Mouse (Mus musculus): ENCODE measurements around the gene Pard6a.

Gene Pard6a

GRCm38 (mm10) chr8:105698734-105699133, 2.2 kb upstream of the Pard6a start:
- in situ Hi-C loops (cut with MboI; ENCODE audit: low pct_unique_long_range_greater_than_20kb in 1 of 2, low sequenced_read_pairs in 2 of 2, unreplicated experiment in 1 of 2): no loop called here

DNA sequence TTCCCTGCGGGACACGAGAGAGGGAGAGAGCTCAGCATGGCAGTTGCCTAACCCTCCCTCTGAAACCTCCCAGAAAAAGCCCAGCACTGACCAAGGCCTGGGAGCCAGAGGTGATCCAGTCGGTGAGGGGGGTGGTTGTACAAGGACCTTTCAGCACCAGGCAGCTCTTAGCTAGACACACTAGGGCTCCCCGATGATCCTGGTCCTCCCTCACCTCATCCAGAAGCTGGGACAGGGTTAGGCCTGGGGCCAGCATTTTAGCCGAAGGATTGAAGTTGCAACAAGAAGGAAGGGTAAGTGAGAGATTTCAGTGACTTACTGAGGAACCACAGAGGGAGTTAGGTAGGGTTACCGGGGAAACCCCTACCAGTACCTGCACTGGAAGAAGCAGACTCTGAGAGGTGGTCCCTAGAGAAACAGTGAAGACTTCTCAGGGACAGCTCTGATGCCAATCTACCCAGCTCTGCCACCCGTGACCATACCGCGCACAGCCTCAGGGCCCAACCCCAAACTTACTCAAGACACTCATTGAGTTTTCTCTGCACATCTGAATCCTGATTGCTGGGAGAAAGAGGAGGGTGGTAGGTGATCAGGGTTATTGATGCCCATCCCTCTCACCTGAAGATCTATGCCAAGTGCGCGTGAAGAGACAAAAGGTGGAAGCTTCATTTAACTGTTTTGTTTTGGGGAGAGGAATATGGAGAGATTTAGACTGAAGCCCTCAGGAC, 1.3 kb upstream of the Pard6a start:
- in situ Hi-C loops (cut with MboI; ENCODE audit: low pct_unique_long_range_greater_than_20kb in 1 of 2, low sequenced_read_pairs in 2 of 2, unreplicated experiment in 1 of 2): no loop called here

- in situ Hi-C loops (cut with MboI; ENCODE audit: low pct_unique_long_range_greater_than_20kb in 1 of 2, low sequenced_read_pairs in 2 of 2, unreplicated experiment in 1 of 2): no loop called here
Measured at GRCm38 (mm10) chr8:105700566-105700965, 382 bp upstream of the Pard6a start.

GRCm38 (mm10) chr8:105702001-105702401, 1.1 kb downstream of the Pard6a start:
- in situ Hi-C loops (cut with MboI; ENCODE audit: low pct_unique_long_range_greater_than_20kb in 1 of 2, low sequenced_read_pairs in 2 of 2, unreplicated experiment in 1 of 2): no loop called here

DNA sequence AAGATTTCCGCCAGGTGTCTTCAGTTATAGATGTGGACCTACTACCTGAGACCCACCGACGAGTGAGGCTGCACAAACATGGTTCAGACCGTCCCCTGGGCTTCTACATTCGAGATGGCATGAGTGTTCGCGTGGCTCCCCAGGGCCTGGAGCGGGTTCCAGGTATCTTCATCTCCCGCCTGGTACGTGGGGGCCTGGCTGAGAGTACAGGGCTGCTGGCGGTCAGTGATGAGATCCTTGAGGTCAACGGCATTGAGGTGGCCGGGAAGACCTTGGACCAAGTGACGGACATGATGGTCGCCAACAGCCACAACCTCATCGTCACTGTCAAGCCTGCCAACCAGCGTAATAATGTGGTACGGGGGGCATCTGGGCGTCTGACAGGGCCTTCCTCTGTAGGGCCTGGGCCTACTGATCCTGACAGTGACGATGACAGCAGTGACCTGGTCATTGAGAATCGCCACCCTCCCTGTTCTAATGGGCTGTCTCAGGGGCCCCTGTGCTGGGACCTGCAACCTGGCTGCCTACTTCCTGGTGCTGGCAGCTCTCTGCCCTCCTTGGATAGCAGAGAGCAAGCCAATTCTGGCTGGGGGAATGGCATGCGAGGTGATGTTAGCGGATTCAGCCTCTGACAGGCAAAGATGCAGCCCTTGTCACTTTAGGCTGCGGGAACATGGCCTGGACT, 1.9 kb downstream of the Pard6a start:
- in situ Hi-C loops (cut with MboI; ENCODE audit: low pct_unique_long_range_greater_than_20kb in 1 of 2, low sequenced_read_pairs in 2 of 2, unreplicated experiment in 1 of 2): no loop called here

- in situ Hi-C loops (cut with MboI; ENCODE audit: low pct_unique_long_range_greater_than_20kb in 1 of 2, low sequenced_read_pairs in 2 of 2, unreplicated experiment in 1 of 2): no loop called here
Measured at GRCm38 (mm10) chr8:105704146-105704812, 3.3 kb downstream of the Pard6a start.

DNA sequence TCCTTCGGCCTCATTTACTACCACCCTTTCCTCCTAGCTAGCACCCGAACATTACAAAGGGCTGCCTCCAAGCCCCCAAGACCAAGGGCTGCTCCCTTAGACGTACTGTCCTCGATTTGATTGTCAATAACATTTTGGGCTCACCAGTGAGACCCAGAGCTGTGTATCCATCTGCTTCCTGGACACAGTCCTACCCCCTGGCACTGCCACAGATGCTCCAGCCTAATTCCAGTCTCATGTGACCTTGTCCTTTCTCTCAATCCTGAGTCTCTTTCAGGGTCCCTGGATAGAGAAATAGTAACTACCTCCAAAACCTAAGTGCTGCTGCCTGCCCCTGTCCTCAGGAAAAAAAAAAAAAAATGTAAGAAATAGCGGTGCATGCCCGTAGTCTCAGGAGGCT, 4.0 kb downstream of the Pard6a start:
- in situ Hi-C loops (cut with MboI; ENCODE audit: low pct_unique_long_range_greater_than_20kb in 1 of 2, low sequenced_read_pairs in 2 of 2, unreplicated experiment in 1 of 2): no loop called here

DNA sequence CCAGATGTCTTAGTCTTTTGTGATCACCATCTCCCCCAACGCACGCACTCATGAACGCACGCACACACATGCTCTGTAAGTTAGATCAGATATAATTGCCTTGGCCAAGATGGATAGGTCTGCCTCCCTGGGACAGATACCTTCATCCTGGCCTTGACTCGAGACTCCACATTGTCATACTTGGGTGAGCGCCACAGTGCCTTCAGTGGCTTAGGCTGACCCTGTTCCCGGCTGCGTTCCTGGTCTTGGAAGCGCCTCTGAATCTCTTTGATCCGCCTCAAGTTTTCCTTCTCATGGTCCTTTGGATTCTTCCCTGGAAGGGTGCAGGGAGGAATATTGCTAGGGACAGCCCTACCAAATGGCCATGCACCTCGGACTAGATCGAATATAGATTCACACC, 5.5 kb downstream of the Pard6a start:
- in situ Hi-C loops (cut with MboI; ENCODE audit: low pct_unique_long_range_greater_than_20kb in 1 of 2, low sequenced_read_pairs in 2 of 2, unreplicated experiment in 1 of 2): no loop called here

DNA sequence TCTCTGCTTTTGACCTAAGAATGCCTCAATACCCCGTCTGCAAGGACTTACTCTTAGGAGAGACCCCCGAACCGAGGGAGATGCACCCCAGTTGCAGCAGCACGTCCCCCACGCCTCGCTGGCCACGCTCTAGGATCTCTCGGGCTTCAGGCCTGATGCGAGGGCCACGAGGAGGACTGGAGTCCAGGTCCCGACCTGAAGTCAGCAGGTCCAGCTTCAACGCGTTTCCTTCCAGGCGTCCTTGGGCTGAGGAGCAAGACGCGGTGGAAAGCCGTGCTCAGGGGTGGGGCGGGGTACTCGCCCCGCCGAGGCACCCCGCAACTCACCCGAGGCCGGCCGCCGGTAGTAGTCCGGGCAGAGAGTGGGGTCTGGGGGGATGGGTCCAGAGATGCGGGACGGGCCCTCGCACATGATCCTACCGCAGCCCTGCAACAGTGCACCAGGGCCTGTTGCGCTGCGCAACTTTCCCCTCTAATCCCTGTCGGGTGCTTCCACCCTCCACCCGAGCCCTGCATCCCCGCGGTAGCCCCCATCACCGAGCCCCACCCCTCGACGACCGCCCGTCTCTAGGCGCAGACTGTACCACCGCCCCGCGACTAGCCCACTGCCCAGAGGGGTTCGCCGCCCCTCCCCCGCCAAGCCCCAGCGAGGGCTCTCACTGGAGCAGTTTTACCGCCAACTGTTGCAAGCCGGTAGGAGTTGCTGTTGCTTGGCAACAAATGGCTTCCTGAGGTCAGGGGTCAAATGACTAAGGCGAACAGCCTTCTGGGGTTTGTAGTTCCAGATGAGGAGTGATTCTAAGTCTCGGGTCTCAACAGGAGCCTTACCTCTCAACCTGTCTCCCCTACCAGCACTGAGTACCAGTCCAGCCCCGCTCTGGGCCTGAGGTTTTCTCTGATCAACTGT, 6.8 kb downstream of the Pard6a start, which contains the start of the genes 4933405L10Rik and Enkd1:
Gene 4933405L10Rik, plus strand, starts transcription at position 158 of the 906 bp plus-strand sequence.
Gene Enkd1, minus strand, starts transcription at position 713 of the 906 bp plus-strand sequence.
- in situ Hi-C loops (cut with MboI; ENCODE audit: low pct_unique_long_range_greater_than_20kb in 1 of 2, low sequenced_read_pairs in 2 of 2, unreplicated experiment in 1 of 2): no loop called here

GRCm38 (mm10) chr8:105708675-105709074, 7.7 kb downstream of the Pard6a start:
- in situ Hi-C loops (cut with MboI; ENCODE audit: low pct_unique_long_range_greater_than_20kb in 1 of 2, low sequenced_read_pairs in 2 of 2, unreplicated experiment in 1 of 2): no loop called here

DNA sequence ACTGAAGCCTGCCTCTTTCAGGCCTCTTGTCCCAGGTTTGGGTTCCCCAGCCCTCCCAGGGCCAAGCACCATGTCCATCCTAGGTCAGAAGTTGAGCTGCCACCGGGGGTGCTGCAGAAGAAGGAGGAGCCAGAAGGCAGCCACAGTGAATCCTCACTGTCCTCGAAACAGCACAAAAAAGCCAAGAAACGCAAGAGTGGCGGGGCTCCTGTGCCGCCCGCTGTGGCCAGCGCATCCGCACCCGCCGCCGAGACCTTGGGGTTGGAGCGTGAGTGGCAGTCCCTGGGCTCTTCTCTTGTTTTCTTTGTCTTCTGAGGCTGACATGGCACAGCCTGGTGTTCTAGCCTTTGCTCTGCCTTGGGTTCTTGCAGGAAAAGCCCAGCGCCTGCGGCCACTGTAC, 8.4 kb downstream of the Pard6a start:
- in situ Hi-C loops (cut with MboI; ENCODE audit: low pct_unique_long_range_greater_than_20kb in 1 of 2, low sequenced_read_pairs in 2 of 2, unreplicated experiment in 1 of 2): no loop called here

DNA sequence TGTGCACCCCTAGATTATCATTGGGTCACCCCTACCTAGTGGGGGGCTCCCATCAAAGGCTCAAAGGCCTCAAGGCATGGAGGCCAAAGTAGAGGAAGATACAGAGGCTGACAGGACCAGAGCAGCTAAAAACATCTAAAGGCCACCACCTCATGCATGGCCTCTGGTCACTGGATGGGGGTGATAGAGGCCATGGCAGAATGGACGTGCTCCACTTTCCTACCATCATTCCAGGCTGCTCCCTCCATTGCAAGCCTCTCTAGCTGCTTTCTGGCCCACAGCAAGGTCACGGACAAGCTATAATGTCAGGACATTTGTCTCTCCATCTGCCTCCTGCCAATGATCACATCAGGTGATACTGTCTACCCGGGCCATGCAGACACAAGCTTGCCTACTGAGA, 11.3 kb downstream of the Pard6a start:
- in situ Hi-C loops (cut with MboI; ENCODE audit: low pct_unique_long_range_greater_than_20kb in 1 of 2, low sequenced_read_pairs in 2 of 2, unreplicated experiment in 1 of 2): loop anchor here in 1 of 2 experiments (5.0 to 10.0 kb wide), 3 partner anchors 70 to 303 kb away; partner anchors contain the start of gene Ddx28

- in situ Hi-C loops (cut with MboI; ENCODE audit: low pct_unique_long_range_greater_than_20kb in 1 of 2, low sequenced_read_pairs in 2 of 2, unreplicated experiment in 1 of 2): loop anchor here in 1 of 2 experiments (5.0 to 10.0 kb wide), 3 partner anchors 68 to 301 kb away; partner anchors contain the start of gene Ddx28
Measured at GRCm38 (mm10) chr8:105714139-105714538, 13.2 kb downstream of the Pard6a start.

DNA sequence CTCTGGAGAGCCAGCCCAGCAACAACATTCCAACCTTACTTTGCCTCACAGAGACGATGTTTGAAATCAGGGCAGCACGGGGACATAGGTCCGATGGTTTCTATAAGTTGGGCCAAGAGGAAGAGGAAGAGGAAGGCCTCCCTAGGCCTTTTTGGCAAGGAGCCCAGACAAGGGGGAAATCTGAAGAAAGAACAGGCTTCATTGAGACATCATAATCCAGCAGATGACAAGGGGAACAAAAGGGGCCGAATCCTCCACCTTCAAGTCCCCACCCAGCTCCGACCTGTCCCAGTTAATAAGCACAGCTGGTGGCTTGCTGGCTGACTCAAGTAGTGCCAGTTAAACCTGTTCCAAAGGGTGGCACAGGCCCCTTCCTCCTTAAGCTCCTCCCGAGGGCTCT, 14.1 kb downstream of the Pard6a start:
- in situ Hi-C loops (cut with MboI; ENCODE audit: low pct_unique_long_range_greater_than_20kb in 1 of 2, low sequenced_read_pairs in 2 of 2, unreplicated experiment in 1 of 2): loop anchor here in 1 of 2 experiments (10.0 kb wide), 2 partner anchors 210 to 300 kb away; partner anchors contain the start of gene Ddx28

DNA sequence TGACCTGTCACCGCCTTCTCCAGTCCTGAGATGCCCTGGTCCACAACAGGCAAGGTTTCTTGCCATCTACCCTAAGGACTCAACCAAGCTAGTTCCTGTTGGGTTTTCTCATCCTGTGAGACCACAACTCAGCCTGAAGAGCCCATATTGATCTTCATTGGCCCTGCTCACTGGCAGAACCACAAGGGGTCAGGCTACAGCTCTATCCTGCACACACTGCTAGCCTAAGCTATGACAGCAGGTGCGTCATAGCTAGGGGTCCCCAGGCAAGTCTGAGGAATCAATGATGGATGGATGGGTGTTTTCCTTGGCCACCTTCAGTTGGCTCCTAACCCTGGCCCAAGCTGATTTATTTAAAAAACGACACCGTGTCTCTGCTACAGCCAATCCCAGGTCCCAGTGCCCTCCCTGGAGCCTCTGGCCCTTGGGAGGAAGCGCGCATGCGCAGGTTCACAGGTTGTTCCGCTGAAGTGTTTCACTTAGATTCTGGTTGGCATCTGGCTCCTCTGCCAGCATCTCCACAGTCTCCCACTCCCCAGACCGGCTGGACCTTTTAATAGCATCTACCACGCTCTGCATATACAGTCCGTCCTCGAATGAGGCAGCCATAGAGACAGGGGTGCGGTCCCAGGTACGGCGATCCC, 15.5 kb downstream of the Pard6a start:
- in situ Hi-C loops (cut with MboI; ENCODE audit: low pct_unique_long_range_greater_than_20kb in 1 of 2, low sequenced_read_pairs in 2 of 2, unreplicated experiment in 1 of 2): loop anchor here in 1 of 2 experiments (10.0 kb wide), 2 partner anchors 208 to 298 kb away; partner anchors contain the start of gene Ddx28

DNA sequence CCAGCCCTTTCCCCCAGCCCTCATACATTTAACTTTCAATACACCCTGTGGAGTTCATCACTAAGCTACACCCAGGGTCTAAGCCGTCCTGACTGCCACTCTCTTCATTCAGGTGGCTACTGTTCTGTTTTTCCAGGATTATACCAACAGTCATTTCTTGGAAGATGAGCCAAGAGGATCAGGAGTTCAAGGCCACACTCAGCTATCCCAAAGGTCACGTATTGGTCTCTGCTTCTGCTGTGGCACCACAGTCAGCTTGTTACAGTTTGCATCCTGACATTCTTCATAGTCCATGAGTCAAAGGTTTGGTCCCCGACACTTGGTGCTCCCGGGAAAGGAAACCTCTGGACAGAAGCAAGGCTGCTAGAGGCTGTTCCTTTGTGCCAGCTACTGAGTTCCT, 18.7 kb downstream of the Pard6a start:
- in situ Hi-C loops (cut with MboI; ENCODE audit: low pct_unique_long_range_greater_than_20kb in 1 of 2, low sequenced_read_pairs in 2 of 2, unreplicated experiment in 1 of 2): loop anchor here in 1 of 2 experiments (10.0 kb wide), 2 partner anchors 205 to 295 kb away; partner anchors contain the start of gene Ddx28

GRCm38 (mm10) chr8:105722861-105723260, 21.9 kb downstream of the Pard6a start:
- in situ Hi-C loops (cut with MboI; ENCODE audit: low pct_unique_long_range_greater_than_20kb in 1 of 2, low sequenced_read_pairs in 2 of 2, unreplicated experiment in 1 of 2): no loop called here

GRCm38 (mm10) chr8:105725726-105726125, 24.8 kb downstream of the Pard6a start:
- in situ Hi-C loops (cut with MboI; ENCODE audit: low pct_unique_long_range_greater_than_20kb in 1 of 2, low sequenced_read_pairs in 2 of 2, unreplicated experiment in 1 of 2): no loop called here

All from mouse embryonic stem cell (cell line).